Mouse (Mus musculus) natural killer cell, adult 2 months (primary cell): ENCODE results near the gene Sall4.
"Not testable (repeated sequence)": the region's sequence is repeated elsewhere in the genome, so short reads cannot be mapped to it uniquely, and the experiment has no call there.

ENCODE experiments used
- DNase-seq, 2 experiments: peaks; one replicate each; pipeline ENCODE4 v3.0.0; 2022; ENCODE audit warnings: low spot score in 2 of 2

Sall4 gene

DNA sequence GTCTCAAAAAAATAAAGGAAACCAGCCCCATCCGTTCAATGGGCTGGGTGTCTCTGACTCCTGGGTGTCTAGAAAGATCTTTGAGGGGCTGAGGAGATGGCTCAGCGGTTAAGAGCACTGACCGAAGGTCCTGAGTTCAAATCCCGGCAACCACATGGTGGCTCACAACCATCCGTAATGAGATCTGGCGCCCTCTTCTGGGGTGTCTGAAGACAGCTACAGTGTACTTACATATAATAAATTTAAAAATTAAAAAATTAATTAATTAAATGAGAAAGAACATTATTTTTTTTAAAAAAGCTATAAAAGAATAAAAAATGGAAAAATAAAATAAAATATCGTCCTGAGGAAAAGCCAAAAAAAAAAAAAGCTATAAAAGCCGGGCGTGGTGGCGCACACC, 23.3 kb downstream of the Sall4 start:
- DNase-seq, result not testable (repeated sequence)

GRCm38 (mm10) chr2:168742649-168743048, 25.1 kb downstream of the Sall4 start:
- peak; percentile 11 to 52 for DNase-seq

DNA sequence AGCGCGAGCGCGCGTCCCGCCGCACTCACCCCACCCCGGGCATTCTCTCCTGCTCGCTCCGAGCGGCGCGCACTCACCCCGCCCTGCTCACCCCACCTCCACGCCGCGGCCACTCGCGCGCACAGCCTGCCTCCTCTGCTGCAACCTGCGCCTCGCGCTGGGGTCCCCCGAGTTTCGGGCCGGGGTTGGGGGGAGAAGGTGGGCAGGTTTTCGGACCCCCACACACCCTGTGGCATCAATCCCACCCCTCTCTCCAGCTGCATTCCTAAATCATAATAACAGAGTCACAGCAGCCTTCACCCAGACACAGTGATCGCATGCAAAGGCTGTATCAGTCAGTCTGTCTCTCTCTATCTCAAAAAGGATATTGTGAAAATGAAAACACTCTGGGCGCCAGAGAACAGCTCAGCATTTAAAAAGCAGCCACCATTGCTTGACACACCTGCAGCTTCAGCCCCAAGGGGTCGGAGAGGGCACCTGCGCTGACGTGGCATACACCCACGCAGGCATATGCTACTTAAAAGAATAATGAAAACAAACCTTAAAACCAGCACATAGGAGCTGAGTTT, 25.6 kb downstream of the Sall4 start, which contains the start of gene Atp9a:
TSS of gene Atp9a (minus strand) at position 351 of the 569 bp plus-strand sequence.
- DNase-seq, result peak in 1 of 2 experiments; percentile 22

DNA sequence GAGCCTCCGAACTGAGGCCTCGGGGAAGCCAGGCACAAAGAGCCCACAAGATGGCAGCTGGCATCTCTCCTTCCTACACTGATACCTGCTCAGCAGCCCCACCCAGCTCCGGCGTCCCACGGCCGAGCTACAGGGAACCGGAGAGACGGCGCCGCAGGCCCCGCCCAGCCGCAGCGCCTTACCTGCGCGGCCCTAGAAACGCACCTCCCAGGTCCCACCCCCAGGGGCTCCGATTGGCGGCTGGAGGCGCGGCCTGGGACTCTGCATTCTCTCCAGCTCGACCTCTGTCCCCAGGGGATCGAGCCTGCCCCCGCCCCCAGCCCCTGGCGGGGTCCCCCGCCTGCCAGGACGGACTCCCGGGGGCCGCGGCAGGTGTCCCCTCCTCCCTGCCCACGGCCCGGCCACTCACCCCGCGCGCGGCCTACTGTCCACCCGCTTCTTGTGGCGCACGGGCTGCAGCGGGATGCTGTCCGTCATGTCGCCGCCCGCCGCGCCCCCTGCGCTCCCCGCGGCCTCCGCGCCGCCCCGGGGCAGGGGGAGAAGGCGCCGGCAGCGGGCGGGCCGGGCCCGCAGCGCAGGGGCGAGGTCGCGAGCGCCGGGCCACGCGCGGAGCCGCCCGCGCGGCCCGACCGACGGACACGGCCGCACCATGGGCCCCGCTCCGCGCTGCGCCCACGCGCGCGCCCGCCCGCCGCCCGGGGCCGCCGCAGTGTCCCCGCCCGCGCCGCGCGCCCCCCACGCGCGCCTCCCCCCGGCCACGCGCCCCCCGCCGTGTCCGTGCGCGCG, 26.3 kb downstream of the Sall4 start:
- DNase-seq, result peak in 1 of 2 experiments; percentile 19

- DNase-seq, result no peak
Observed at GRCm38 (mm10) chr2:168740496-168740895, 27.2 kb downstream of the Sall4 start.

- DNase-seq, result no peak
Observed at GRCm38 (mm10) chr2:168738854-168739253, 28.9 kb downstream of the Sall4 start.

GRCm38 (mm10) chr2:168737878-168738277, 29.9 kb downstream of the Sall4 start:
- no peak for DNase-seq

DNA sequence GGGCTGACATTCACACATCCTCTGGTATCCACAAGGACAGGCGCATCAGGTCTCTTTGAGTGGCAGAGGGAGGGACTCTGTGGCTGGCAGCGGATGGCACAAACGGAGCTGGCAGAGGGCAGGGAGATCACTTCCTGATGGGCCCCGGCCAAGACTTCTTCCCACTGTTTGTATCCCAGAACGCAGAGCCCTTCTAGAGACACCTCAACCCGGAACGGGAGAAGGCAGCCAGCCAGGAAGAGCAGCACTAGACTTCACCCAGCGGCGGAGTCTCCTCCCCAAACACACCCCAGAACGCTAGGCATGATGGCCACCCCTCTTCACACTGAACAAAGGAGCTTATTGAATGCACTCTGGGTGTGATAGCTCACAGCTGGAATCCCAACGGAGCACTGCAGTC, 33.7 kb downstream of the Sall4 start:
- DNase-seq, result no peak

DNA sequence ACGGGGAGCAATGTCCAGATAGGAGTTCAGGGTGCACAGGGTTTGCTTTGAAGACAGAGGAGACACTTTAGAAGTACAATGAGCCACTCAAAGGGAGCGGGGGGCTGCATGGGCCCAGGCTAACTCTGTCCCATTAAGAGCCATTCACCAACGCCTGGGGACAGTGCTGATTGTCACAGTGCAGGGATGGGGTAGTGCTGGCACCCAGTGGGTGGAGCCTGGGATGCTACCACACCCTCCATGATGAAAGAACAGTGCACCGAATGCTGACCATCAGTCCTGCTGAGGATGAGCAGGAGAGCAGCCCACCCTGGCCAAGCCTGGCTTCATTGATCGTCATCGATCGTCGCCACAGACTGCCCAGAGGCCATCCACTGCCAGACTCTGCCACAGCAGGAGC, 36.5 kb downstream of the Sall4 start:
- DNase-seq, result no peak

DNA sequence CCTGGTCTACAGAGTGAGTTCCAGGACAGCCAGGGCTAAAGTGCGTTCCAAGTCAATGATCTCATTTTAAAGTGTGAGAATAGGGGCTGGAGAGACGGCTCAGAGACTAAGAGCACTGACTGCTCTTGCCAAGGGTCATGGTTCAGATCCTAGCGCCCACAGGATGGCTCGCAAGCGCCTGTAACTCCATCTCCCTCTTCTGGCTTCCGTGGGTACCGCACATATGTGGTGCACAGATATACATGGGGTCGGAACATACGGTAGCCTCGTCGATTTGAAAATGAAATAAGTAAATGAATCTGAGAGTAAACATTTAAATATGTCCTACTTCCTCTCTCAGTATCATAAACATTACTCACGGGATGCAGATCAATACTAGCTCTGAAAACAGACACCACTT, 38.0 kb downstream of the Sall4 start:
- no peak for DNase-seq

GRCm38 (mm10) chr2:168728045-168728444, 39.7 kb downstream of the Sall4 start:
- no peak for DNase-seq

GRCm38 (mm10) chr2:168726007-168726406, 41.7 kb downstream of the Sall4 start:
- DNase-seq, result no peak

DNA sequence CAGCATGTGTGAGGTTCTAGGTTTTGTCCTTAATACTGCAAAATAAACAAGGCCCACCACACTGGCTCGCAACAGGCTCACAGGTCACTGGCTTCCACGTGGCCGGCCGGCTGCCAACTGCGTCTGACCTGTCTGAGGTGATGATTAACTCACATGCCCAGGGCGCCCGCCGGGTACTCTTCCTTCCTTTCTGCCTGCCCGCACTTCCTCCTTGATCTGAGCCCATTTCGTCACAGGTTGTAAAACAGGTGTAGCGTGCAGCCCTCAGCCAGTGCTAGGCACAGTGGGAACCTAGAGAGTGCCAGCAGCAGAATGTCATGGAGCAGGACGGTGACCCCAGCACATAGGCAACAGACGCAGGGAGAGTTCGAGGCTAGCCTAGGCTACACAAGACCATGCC, 46.4 kb downstream of the Sall4 start:
- DNase-seq, result no peak

GRCm38 (mm10) chr2:168719742-168720141, 48.0 kb downstream of the Sall4 start:
- DNase-seq, result no peak

DNA sequence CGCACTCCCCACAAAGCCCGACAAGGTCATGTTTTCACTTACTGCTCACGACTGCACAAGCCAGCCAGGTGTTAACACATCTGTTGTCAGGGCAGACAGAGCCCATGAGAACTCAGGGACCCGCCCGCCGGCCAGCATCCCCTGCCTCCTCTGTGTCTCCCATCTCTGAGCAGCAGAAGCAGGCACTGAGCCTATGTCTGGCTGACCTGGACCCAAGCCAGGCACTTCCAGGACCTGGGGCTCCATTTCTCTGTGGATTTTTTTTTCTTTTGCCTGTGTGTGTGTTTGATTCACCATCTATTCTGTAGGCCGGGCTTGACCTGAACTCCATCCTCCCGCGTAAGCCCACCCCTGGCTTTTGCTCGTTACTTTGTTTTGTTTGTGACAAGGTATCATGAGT, 49.0 kb downstream of the Sall4 start:
- DNase-seq, result no peak

GRCm38 (mm10) chr2:168718267-168718666, 49.5 kb downstream of the Sall4 start:
- no peak for DNase-seq

GRCm38 (mm10) chr2:168712199-168713176, 55.3 kb downstream of the Sall4 start:
- DNase-seq, result no peak

DNA sequence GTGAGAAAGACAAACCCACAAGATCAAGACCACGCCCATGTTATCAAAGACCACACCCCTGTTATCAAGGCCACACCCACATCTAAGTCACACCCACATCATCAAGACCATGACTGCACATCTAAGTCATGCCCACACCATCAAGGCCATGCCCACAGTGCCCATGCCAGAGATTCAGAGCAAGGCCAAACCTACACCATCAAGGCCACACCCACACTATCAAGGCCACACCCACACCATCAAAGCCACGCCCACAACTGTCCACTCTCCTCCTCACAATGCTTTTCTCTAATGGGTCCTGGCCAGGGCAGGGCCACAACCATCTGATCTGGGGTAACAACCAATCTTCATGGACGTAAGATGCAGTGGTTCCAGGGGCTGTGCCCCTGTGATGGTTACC, 56.8 kb downstream of the Sall4 start:
- DNase-seq, result no peak

- no peak for DNase-seq
Observed at GRCm38 (mm10) chr2:168707766-168708165, 60.0 kb downstream of the Sall4 start.

DNA sequence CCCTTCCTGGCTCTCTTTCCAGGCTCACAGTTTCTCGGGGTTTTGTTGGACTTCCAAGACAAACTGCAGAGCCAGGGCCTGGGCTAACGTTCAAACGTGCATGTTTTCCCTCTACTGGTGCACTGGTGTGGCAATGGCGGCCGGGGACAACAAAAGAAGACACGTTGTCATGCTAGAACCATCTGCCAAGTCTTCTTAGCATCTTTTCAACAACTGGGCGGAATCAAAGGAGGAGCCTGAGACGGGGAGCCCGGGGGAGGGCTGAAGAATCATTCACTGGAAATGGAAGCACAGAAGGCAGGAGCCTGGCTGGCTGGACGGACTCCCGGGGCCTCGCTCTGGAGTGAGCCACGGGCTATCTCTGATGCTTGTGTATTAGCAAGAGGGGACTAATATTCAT, 65.5 kb downstream of the Sall4 start:
- DNase-seq, result no peak
